Mouse (Mus musculus) splenic B cell, adult 2 months (primary cell): ENCODE measurements around the gene Klhl26.

Experiments used
- DNase-seq: peaks from one replicate; pipeline ENCODE4 v3.0.0-alpha.2; 2011; ENCODE audit warnings: low read depth, low spot score
- H3K27me3 ChIP-seq: 2 replicates; pipeline ENCODE4 v1.6.1; 2012; ENCODE audit warnings: mild to moderate bottlenecking, low read length, moderate library complexity, mixed read lengths; ENCODE audit not compliant: control insufficient read depth, poor library complexity, insufficient read depth, severe bottlenecking
- H3K36me3 ChIP-seq: 2 replicates; pipeline ENCODE4 v1.6.1; 2012; ENCODE audit warnings: mild to moderate bottlenecking, low read length, moderate library complexity, mixed read lengths; ENCODE audit not compliant: control insufficient read depth, poor library complexity, insufficient read depth, severe bottlenecking

The Klhl26 gene

GRCm38 (mm10) chr8:70505698-70506327 is 29.0 kb upstream of the Klhl26 start:
- H3K36me3 ChIP-seq = peaks cover 3% of the 10 kb centered on the region
- DNase-seq = no peak

GRCm38 (mm10) chr8:70504851-70505250 is 28.1 kb upstream of the Klhl26 start:
- no peaks in the 10 kb centered on the region for H3K27me3 ChIP-seq
- peak; percentile 88 for DNase-seq
- H3K36me3 ChIP-seq = peaks cover 3% of the 10 kb centered on the region

More at GRCm38 (mm10) chr8:70505698-70506327, 29.0 kb upstream of the Klhl26 start:
- H3K27me3 ChIP-seq = no peaks in the 10 kb centered on the region

DNA sequence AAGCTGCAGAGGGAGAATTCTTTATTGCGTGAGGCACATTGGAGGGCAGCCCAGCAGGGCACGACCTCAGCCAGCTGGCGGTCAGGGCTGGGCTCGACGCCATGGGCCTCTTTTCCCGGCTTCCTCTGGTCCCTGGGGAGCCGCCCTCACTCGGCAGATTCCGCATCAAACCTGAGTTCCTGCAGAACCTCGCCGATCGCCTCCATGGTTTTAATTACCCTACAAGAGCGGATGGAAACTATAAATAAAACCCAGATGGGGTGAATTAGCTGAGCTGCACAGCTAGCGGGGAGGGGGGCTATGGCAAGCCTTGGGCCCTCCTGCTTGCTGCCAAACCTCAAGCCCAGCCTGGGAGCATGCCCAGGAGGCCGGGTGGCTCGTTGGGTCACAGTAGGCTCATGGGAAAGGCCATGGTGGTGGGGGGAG is 27.5 kb upstream of the Klhl26 start:
- Histone ChIP-seq H3K27me3 (no peaks in the 10 kb centered on the region), H3K36me3 (peaks cover 3% of the 10 kb centered on the region)
- DNase-seq = no peak

- peak; percentile 74 for DNase-seq
- H3K27me3 ChIP-seq = no peaks in the 10 kb centered on the region
- H3K36me3 ChIP-seq = peaks cover 3% of the 10 kb centered on the region
Observed at GRCm38 (mm10) chr8:70503062-70503750, 26.4 kb upstream of the Klhl26 start.

- no peaks in the 10 kb centered on the region for H3K27me3 ChIP-seq
- H3K36me3 ChIP-seq = peaks cover 2% of the 10 kb centered on the region; the same call in 1 of the 2 replicates
- no peak for DNase-seq
Observed at GRCm38 (mm10) chr8:70502540-70502939, 25.8 kb upstream of the Klhl26 start.

DNA sequence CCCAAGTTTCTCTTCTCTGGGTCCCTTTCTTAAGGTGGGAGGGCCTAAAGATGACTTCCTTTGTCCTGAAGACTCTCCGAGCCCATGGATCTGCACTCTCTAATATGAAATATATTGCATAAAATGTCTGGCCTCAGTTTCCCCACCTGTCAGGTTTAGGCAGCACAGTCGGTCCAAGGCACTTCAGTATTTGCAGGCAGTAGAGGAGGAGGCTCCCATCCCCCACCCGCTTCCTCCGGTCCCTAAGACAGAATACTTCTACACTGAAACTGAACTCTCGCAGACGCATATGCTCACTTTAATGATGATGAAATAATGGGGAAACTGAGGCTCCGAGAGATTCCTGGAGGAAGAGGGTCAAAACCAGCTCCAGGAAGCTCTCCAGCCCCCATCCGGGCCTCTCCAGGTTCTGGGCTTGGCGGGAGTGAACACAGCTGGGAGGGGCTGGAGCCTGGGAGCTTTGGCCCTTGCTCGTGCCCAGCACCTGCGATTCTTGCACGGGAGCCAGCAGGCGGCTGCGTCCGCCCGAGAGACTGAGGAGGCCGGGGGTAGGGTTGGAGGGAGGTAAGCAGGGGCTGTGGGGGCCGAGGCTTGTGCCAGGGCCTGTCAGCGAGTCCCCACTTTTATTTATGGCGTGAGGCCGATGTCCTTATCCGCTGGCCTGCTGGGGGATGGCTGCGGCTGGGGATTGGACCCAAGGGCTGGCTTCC is 25.2 kb upstream of the Klhl26 start:
- Histone ChIP-seq H3K36me3 (no peaks in the 10 kb centered on the region), H3K27me3 (no peaks in the 10 kb centered on the region)
- no peak for DNase-seq

DNA sequence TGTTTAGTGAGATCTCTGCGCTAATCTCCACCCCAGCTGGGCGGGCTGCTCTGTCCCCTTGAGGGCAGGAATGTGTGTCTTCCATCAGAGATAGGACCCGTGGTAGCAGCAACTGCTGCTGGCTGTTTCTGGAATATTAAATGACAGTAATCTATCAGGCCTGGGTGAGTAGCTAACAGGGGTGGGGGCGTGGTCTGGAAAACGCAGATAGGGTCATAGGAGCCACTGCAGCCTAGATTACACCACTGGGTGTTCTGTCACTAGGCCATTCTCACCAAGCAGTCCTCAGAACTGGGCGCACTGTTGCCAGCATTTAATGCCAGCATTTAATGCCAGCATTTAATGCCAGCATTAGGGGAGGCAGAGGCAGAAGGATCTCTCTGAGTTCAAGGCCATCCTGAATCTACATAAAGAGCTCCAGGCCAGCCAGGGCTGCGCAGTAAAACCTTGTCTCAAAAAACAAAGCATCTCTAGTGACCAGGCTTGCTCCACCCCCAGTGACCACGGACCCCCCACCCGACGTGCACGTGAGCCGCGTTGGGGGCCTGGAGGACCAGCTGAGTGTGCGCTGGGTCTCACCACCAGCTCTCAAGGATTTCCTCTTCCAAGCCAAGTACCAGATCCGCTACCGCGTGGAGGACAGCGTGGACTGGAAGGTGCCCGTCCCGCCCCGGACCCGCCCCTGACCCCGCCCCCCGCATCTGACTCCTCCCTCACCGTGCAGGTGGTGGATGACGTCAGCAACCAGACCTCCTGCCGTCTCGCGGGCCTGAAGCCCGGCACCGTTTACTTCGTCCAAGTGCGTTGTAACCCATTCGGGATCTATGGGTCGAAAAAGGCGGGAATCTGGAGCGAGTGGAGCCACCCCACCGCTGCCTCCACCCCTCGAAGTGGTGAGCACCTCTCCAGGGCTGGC is 23.9 kb upstream of the Klhl26 start:
- H3K27me3 ChIP-seq = no peaks in the 10 kb centered on the region
- H3K36me3 ChIP-seq = no peaks in the 10 kb centered on the region
- peak; percentile 82 for DNase-seq

DNA sequence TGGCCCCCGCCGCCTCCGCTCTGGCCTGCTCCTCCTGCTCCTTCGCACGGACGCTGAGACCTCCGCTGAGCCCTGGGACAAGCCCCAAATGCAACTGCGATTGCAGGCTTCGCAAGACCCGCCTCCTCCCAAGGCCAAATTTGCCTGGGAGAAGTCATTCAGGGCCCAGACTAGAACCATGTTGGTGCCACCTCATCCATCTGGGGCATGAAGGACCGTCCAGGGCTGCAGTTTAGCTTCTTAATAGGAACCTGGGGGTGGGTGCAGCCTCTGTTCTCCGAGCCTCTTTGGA is 18.9 kb upstream of the Klhl26 start:
- H3K27me3 ChIP-seq = peaks cover 2% of the 10 kb centered on the region; the same call in 1 of the 2 replicates
- H3K36me3 ChIP-seq = no peaks in the 10 kb centered on the region
- DNase-seq = no peak

DNA sequence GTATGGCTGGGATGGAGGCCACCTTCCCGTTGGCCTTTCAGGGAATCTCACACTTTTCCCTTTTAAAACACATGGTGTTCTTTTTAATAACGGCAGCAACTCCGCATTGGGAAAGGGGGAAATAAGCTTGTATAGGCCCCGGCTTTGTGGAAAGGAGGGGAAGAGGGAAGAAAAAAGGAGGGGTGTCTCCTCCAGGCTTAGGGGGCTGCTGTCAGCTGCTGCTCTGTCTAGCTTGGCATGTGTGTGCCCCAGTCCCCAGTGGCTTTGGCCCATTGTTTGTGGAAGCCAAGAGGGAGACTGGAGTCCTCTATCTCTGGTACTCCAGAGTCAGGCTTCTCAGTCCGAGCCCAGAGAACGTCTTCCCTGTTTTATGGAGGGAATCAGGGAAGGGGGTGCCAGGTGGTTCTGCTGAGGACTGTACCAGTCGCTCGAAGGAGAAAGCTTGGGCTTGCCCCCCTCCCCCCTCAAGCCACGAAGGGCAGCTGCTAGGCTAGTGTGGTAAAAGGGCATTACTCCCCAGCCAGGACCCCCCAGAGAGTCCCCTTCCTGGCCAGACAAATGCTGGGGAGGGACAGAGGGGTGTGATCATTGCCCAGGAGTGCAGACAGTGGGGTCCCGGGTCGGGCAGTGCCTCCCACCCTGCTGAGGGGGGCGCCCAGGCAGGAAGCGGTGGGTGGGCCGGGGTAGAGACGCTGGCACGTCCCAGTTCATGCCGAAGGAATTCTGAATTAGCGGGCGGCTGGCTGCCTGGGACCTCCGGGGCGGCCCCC is 18.4 kb upstream of the Klhl26 start:
- Histone ChIP-seq H3K36me3 (no peaks in the 10 kb centered on the region), H3K27me3 (peaks cover 2% of the 10 kb centered on the region; the same call in 1 of the 2 replicates)
- DNase-seq = no peak

- H3K36me3 ChIP-seq = no peaks in the 10 kb centered on the region
- H3K27me3 ChIP-seq = peaks cover 2% of the 10 kb centered on the region; the same call in 1 of the 2 replicates
- peak; percentile 64 for DNase-seq
Observed at GRCm38 (mm10) chr8:70494416-70494945, 17.7 kb upstream of the Klhl26 start.

DNA sequence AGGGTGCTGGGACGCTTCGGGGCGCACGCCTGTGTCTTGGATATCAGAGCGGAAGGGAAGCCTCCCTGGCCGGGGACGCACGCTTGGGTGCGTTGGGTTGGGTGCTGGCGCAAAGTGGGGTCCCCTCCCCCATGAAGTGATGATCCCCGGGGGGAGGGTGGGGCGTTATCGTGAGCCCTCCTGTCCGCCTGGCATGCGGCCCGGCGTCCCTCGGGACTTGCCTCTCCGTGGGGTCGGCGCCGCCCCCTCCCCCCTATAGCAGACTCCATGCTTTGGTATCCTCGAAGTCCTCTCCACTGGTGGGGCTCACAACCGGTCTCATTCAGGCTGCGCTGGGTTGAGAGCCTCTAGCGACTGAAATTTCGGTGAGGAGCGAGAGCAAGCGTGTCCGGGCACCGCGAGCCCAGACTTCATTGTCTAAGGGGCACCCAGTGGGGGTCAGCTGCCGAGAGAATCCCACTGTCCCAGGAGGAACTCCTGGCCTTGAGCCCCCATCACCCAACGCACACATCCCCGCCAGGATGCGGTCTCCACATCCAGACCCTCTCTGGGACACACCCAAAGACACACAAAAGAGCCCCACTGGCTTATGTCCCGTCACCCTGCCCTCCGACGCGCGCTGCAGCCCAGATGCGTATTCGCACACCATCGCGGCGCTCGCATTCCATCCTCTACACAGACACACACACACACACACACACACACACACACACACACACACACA is 17.1 kb upstream of the Klhl26 start:
- Histone ChIP-seq H3K36me3 (no peaks in the 10 kb centered on the region), H3K27me3 (peaks cover 2% of the 10 kb centered on the region)
- DNase-seq = no peak

DNA sequence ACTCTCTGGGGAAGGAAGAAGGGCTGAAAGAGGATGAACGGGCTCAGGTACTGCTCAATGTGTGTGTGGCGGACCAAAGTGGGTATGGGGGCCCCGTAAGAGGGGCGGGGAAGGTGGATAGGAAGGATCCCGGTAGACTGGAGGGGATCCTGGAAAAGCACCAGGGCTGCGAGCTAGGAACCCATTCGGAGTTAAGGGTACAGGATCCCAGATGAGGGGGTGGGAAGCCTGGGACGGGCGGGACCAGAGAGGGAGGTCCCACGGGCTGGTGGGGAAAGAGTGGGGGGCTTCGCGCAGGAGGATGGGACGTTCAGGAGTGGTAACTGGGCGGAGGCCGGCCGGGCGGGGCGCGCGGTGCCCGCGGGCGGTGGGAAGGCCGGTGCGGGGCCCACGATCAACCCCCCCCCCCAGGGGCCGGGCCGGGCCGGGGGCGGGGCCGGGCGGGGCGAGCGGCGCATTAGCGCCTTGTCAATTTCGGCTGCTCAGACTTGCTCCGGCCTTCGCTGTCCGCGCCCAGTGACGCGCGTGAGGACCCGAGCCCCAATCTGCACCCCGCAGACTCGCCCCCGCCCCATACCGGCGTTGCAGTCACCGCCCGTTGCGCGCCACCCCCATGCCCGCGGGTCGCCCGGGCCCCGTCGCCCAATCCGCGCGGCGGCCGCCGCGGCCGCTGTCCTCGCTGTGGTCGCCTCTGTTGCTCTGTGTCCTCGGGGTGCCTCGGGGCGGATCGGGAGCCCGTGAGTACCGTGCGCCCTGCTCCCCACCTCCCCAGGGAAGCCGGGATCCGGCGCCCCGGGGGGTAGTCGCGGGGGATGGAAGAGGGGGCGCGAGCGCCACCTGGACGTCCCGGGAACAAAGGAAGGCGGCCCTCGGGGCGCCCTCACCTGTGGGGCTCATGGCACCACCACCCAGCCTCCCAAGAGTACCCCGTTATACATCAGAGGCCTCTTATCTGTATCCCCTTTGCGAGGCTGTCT is 16.2 kb upstream of the Klhl26 start, which contains the start of gene Crlf1:
TSS of gene Crlf1 (plus strand) at position 495 of the 977 bp plus-strand sequence.
- no peaks in the 10 kb centered on the region for H3K36me3 ChIP-seq
- DNase-seq = no peak
- H3K27me3 ChIP-seq = peaks cover 2% of the 10 kb centered on the region
